Mouse (Mus musculus) left cerebral cortex, postnatal 4 days (tissue): ENCODE results near the gene Rufy4. TPM values are rescaled to one million over a fixed set of nuclear protein-coding genes. Genes with fewer than 3 reads are reported as not detected.

ENCODE experiments used
- DNase-seq: peaks from one replicate; pipeline ENCODE4 v3.0.0-alpha.2; 2022
- intact Hi-C: fragments of 180-260 bp; cut with DNase I; formaldehyde crosslinking; loops from one replicate; pipeline ENCODE4 v1.15.1; 2025
- total RNA-seq, 2 experiments: library from RNA; stranded (reverse); gene quantifications; 2 replicates each; pipeline ENCODE4 v1.2.3; 2021

The Rufy4 gene
- total RNA-seq, 2 experiments from 2014 or later, result 0.20 TPM; not detected in 1

- intact Hi-C loops, result loop anchor here (5.0 kb wide), 1 partner anchor 294 kb away; no protein-coding TSS in a partner anchor
Observed at GRCm38 (mm10) chr1:74195961-74196360, 70.6 kb downstream of the Rufy4 start.

GRCm38 (mm10) chr1:74196621-74197419 lies 71.5 kb downstream of the Rufy4 start:
- DNase-seq, result no peak
- intact Hi-C loops, result loop anchor here (5.0 kb wide), 1 partner anchor 295 kb away; no protein-coding TSS in a partner anchor

More at GRCm38 (mm10) chr1:74195961-74196360, 70.6 kb downstream of the Rufy4 start:
- DNase-seq, result no peak

Other genes starting within 250 kb of the Rufy4 start
- 10 to 100 TPM; 19.6 to 21.4 TPM for gene Tns1, start 1.1 kb upstream of the Rufy4 start, total RNA-seq
- under 1 TPM in 1 of 2 experiments, not detected in 1; 0.12 TPM for gene Cxcr2, start 28.4 kb downstream of the Rufy4 start, total RNA-seq
- gene Cxcr1, start 69.1 kb downstream of the Rufy4 start, total RNA-seq, result not detected
- gene Arpc2, start 110.5 kb downstream of the Rufy4 start, total RNA-seq, result 100 to 1,000 TPM; 333 to 372 TPM
- gene Gpbar1, start 153.0 kb downstream of the Rufy4 start, total RNA-seq, result not detected
- gene Aamp, start 159.2 kb downstream of the Rufy4 start, total RNA-seq, result 100 to 1,000 TPM; 122 to 124 TPM
- 10 to 100 TPM; 98.6 to 99.4 TPM for gene Pnkd, start 159.4 kb downstream of the Rufy4 start, total RNA-seq
- 1 to 10 TPM; 5.2 to 5.3 TPM for gene Tmbim1, start 180.1 kb downstream of the Rufy4 start, total RNA-seq
- 1 to 10 TPM in 1 of 2 experiments, under 1 TPM in 1; 0.74 to 1.1 TPM for gene Catip, start 236.6 kb downstream of the Rufy4 start, total RNA-seq
- 1 to 10 TPM; 1.2 to 2.2 TPM for gene Slc11a1, start 249.7 kb downstream of the Rufy4 start, total RNA-seq